Mouse (Mus musculus) lung, postnatal 36 days (tissue): ENCODE data around the gene Aven.
A peak's percentile ranks its signal among the peaks of the same experiment; 100 is the strongest.

Experiments used
- DNase-seq: peaks from one replicate; pipeline ENCODE4 v3.0.0; 2022; ENCODE audit warnings: mixed read lengths

Aven gene

GRCm38 (mm10) chr2:112676721-112677120, 184.0 kb downstream of the Aven start:
- DNase-seq: peak; percentile 2

GRCm38 (mm10) chr2:112677246-112677645, 184.5 kb downstream of the Aven start:
- DNase-seq: no peak

- DNase-seq: no peak
These were observed 189.1 kb downstream of the Aven start for GRCm38 (mm10) chr2:112681817-112682216.
